Mouse (Mus musculus) lung, embryonic 16.5 days (tissue): Measurements from ENCODE around the gene Mast4. TPM values are rescaled to one million over a fixed set of nuclear protein-coding genes. Genes with fewer than 3 reads are reported as not detected.

Experiments
- ATAC-seq: fragments of 200-750 bp; cut with Nextera tagmentation; 2 replicates; pipeline ENCODE4 v1.8.0; 2017; ENCODE audit warnings: low read depth, mild to moderate bottlenecking, moderate library complexity
- H3K27ac ChIP-seq: fragments of 300-500 bp; sonication (generic); 2 replicates; pipeline ENCODE4 v1.5.1; 2014; ENCODE audit warnings: mild to moderate bottlenecking, control low read depth, low read length
- H3K27me3 ChIP-seq: fragments of 300-500 bp; sonication (generic); 2 replicates; pipeline ENCODE4 v1.6.1; 2014; ENCODE audit warnings: low read depth, low read length, mixed read lengths; ENCODE audit not compliant: control insufficient read depth, insufficient read depth
- H3K36me3 ChIP-seq: fragments of 300-500 bp; sonication (generic); 2 replicates; pipeline ENCODE4 v1.6.1; 2014; ENCODE audit warnings: low read length; ENCODE audit not compliant: control insufficient read depth, insufficient read depth
- H3K4me1 ChIP-seq: fragments of 300-500 bp; sonication (generic); replicated peaks from 2 replicates; pipeline ENCODE4 v1.6.1; 2014; ENCODE audit warnings: low read length, mixed read lengths; ENCODE audit not compliant: control insufficient read depth, insufficient read depth
- H3K4me2 ChIP-seq: fragments of 300-500 bp; sonication (generic); 2 replicates; pipeline ENCODE4 v1.6.1; 2014; ENCODE audit warnings: low read depth, low read length, control low read depth
- H3K4me3 ChIP-seq: fragments of 300-500 bp; sonication (generic); 2 replicates; pipeline ENCODE4 v1.5.1; 2014; ENCODE audit warnings: mild to moderate bottlenecking, low read length, control low read depth
- H3K9ac ChIP-seq: fragments of 300-500 bp; sonication (generic); 2 replicates; pipeline ENCODE4 v1.6.1; 2014; ENCODE audit warnings: low read length, control low read depth
- H3K9me3 ChIP-seq: fragments of 300-500 bp; sonication (generic); 2 replicates; pipeline ENCODE4 v1.6.1; 2016; ENCODE audit warnings: low read length; ENCODE audit not compliant: control insufficient read depth
- WGBS: fragments of 180-500 bp; shearing (Covaris S2); extraction: QIAGEN DNeasy Blood & Tissue Kit; methylation state at CpG from one replicate; pipeline ENCODE4 v1.1.7; 2014; 5-methylcytosine and 5-hydroxymethylcytosine counted together
- polyA plus RNA-seq: library from polyadenylated mRNA; unstranded; fragments of >200 nt; fragmentation: Nextera tagmentation; extraction: Ambion mirVana; gene quantifications from 2 replicates; pipeline ENCODE4 v1.2.1, GENCODE M21; 2015

The Mast4 gene
- polyA plus RNA-seq, 1 experiment from 2014 or later = 30.2 TPM

DNA sequence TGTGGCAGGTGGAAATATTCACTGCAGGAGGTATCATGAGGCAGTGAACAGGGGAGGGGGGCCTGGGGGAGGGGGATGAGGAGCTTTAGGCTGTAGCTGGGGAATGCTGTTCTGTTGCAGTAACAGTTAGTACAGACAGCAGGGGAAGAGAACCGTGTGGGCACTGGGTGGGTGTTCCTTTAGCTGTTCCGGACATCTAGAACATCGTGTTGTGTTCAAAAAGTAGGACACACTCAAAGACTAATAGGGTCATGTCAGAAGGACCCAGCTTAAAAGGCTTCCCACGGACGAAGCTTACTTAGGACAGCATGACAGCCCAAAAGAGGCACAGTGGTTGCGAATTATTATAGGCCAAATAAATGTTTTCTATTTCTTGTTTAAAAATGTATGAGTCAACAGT is 393.8 kb downstream of the Mast4 start:
- Histone ChIP-seq H3K4me2 (no peak overlapping the region), H3K4me1 (no peaks in the 10 kb centered on the region), H3K36me3 (no peaks in the 10 kb centered on the region), H3K27ac (no peak overlapping the region), H3K27me3 (no peaks in the 10 kb centered on the region), H3K4me3 (no peak overlapping the region), H3K9me3 (no peaks in the 10 kb centered on the region), H3K9ac (no peak overlapping the region)
- 82% methylated on average over 6 of the region's 6 CpGs for WGBS
- ATAC-seq = no peak

DNA sequence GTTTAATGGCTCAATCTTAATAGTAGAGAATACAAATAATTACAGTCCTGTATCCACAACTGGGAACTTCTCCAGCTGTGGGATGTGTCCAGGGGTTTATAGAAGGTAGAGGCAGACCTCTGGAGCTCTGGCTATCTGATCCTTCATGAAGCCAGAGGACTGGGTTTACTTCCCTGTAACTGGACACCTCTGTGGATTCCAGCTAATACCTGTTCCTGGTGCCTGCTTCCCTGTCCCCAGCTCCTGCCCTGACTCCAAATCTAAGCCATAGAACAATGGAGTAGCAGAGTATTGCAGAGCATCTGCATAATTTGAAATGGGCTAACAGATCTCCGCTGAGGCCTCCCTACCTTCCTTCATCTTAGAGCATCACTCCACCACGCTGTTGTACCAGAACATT is 398.1 kb downstream of the Mast4 start:
- Histone ChIP-seq H3K9me3 (no peaks in the 10 kb centered on the region), H3K27ac (no peak overlapping the region), H3K4me2 (no peak overlapping the region), H3K4me1 (no peaks in the 10 kb centered on the region), H3K9ac (no peak overlapping the region), H3K36me3 (no peaks in the 10 kb centered on the region), H3K27me3 (no peaks in the 10 kb centered on the region), H3K4me3 (no peak overlapping the region)
- 96% methylated on average over 2 of the region's 2 CpGs for WGBS
- ATAC-seq = no peak

DNA sequence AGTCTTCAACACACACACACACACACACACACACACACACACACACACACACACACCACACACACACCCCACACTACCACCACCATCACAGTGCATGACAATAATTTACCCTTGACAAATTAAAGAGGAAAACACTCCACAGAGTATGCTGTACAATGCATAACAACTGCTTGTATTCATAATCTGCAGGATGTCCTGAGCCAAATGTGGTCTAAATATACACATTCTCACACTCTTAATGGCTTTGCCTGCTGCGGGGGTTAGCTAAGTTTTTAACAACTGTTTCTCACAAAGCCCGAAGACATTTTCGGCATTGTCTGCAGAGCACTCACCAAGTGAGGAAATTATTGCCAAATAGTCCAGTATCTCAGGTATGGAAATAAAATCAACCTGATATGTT is 398.5 kb downstream of the Mast4 start:
- Histone ChIP-seq H3K9me3 (no peaks in the 10 kb centered on the region), H3K4me1 (no peaks in the 10 kb centered on the region), H3K27ac (no peak overlapping the region), H3K4me2 (no peak overlapping the region), H3K27me3 (no peaks in the 10 kb centered on the region), H3K9ac (no peak overlapping the region), H3K36me3 (no peaks in the 10 kb centered on the region), H3K4me3 (no peak overlapping the region)
- ATAC-seq = no peak
- WGBS = 59% methylated on average over 3 of the region's 3 CpGs

DNA sequence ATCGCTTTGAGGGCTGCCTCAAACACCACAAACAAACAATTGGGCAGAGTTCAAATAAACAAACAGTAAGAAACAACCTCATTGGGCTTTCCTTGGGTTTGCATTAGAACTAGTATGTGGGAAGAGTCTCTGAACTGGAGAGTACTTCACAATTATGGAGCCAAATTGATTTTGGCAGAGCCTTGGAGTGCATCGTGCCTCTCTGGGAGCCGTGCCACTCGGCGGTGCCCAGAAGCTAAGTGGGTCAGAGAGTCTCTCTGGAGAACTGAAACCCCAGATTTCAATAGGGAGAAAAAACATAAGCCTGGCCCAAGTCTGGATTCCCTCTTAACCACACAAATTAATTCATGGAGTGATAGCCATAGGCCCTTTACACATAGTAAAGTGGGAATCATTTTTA is 400.6 kb downstream of the Mast4 start:
- Histone ChIP-seq H3K4me1 (no peaks in the 10 kb centered on the region), H3K27ac (no peak overlapping the region), H3K36me3 (no peaks in the 10 kb centered on the region), H3K9me3 (no peaks in the 10 kb centered on the region), H3K4me3 (no peak overlapping the region), H3K27me3 (no peaks in the 10 kb centered on the region), H3K9ac (no peak overlapping the region), H3K4me2 (no peak overlapping the region)
- ATAC-seq = no peak
- WGBS = 72% methylated on average over 5 of the region's 5 CpGs

DNA sequence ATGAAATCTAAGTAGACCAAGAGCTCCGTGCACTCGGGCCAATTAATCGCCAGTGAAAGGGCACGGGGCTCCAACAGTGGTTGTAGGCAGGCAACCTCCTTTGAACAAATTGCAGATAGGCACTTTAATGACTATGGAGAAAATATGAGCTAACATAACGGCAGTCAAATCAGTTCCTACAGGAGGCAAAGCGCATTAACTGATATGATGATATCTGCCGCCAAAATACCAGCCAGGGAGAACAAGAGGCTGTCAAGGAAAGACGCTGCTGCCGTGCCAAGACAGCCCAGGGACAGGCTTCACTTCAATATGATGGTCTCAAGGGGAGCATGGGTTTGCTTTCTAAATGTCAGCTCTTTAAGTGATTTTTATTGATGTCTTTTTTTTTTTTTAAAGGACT is 401.9 kb downstream of the Mast4 start:
- H3K36me3 ChIP-seq = no peaks in the 10 kb centered on the region
- WGBS = 69% methylated on average over 9 of the region's 9 CpGs
- H3K4me1 ChIP-seq = no peaks in the 10 kb centered on the region
- ATAC-seq = no peak
- no peaks in the 10 kb centered on the region for H3K9me3 ChIP-seq
- H3K9ac ChIP-seq = no peak overlapping the region
- no peaks in the 10 kb centered on the region for H3K27me3 ChIP-seq
- H3K27ac ChIP-seq = no peak overlapping the region
- H3K4me2 ChIP-seq = no peak overlapping the region
- no peak overlapping the region for H3K4me3 ChIP-seq

DNA sequence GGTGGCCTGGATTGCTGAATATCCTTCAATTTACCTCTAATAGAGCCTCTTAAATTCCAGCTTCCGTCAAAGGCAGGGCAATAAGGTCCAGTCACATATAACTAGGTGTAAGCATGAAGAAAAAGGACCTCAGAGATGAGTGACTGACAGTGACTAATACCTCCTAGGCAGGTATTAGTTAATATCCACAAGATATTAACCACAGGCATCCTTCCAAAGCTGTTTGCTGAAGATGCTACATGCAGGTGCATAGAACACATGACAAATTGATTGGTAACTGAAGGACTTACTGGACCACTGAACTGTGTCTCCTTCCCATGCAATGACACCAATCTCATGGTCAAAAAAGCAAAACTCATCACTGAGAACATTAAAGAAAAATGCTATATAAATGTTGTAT is 402.3 kb downstream of the Mast4 start:
- no peaks in the 10 kb centered on the region for H3K36me3 ChIP-seq
- no peaks in the 10 kb centered on the region for H3K4me1 ChIP-seq
- no peak overlapping the region for H3K4me3 ChIP-seq
- no peak overlapping the region for H3K9ac ChIP-seq
- 91% methylated on average over 1 of the region's 1 CpGs for WGBS
- H3K9me3 ChIP-seq = no peaks in the 10 kb centered on the region
- ATAC-seq = no peak
- no peak overlapping the region for H3K4me2 ChIP-seq
- H3K27me3 ChIP-seq = no peaks in the 10 kb centered on the region
- H3K27ac ChIP-seq = no peak overlapping the region

DNA sequence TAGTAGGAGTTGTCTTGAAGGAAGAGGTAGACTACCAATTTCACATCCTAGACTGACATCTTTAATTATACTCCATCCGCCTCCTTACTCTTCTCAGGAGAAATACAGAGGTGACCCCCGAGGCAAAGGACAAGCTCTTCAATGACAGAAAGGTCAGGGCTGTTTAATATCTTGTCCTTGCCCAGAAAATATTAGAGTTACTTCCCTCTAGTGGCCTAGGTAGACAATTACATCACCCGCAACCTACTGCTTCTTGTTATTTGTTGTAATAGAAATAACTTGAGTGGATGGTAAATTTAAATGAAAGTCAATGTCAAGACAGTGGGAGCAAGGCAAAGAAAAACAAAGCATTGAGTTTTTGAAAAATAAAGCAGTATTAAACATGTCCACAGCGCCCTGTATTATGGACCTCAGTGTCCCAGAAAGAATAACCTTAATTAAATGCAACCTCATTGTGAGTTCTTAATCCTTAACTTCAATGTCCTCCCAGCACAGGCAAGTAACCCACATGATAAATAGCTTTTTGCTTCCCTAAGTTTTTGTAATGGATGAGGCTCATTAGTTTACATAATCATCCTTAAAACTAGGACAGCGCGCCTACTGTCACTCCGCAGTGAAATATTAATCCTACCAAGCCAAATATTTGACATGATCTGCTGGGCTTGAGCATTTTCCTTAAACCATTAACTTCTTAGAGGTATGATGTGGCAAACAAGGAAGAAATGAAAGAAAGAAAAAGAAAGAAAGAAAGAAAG is 408.3 kb downstream of the Mast4 start:
- H3K4me3 ChIP-seq = no peak overlapping the region
- WGBS = 84% methylated on average over 7 of the region's 7 CpGs

DNA sequence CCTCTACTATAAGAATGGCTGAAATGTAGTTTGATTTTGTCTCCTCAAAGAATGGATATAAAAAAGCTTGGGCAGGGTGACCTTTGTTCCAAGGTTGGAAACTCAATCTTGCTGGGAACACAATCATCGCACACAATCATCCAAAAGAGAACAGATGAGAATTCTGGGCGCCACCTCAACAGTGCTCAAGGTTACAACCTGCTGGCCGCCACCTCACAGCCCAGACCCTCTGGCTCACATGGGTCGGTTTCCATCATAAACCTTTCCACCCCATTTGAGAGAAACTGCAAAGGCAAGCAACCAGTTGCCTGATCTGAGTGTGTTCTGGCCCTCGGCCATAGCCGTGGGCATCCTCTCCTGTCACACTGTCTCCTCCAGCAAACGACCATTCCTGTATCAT is 414.6 kb downstream of the Mast4 start:
- no peak overlapping the region for H3K27ac ChIP-seq

More for the DNA sequence above, 408.3 kb downstream of the Mast4 start:
- ATAC-seq = no peak
- Histone ChIP-seq H3K27me3 (no peaks in the 10 kb centered on the region), H3K4me1 (no peaks in the 10 kb centered on the region), H3K36me3 (no peaks in the 10 kb centered on the region), H3K27ac (no peak overlapping the region), H3K4me2 (no peak overlapping the region), H3K9ac (no peak overlapping the region), H3K9me3 (no peaks in the 10 kb centered on the region)

DNA sequence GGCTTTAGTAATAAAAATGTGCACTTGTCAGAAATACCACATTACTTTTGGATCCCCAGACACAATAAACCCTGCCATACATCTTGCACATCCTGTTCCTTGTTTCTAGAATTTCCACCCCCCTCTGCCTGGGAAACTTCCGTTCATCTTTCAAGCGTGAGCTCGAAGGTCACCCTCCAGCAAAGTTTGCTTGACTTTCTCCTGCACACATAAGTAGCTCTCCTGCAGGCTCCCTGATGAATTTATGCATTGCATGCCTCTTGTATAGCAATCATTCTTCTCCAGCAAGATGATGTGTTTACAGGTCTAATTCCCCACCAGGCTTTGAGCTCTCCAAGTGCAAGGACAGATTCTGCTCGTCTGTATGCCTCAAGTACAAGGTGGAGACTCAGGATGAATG is 415.7 kb downstream of the Mast4 start:
- Histone ChIP-seq H3K9ac (no peak overlapping the region), H3K4me2 (no peak overlapping the region), H3K9me3 (no peaks in the 10 kb centered on the region), H3K36me3 (no peaks in the 10 kb centered on the region), H3K27me3 (no peaks in the 10 kb centered on the region), H3K27ac (no peak overlapping the region), H3K4me3 (no peak overlapping the region), H3K4me1 (0 out of 2 replicates have a peak, but pooled peaks cover 2% of the 10 kb centered on the region)
- 10% methylated on average over 4 of the region's 4 CpGs for WGBS
- no peak for ATAC-seq

More for the DNA sequence above, 414.6 kb downstream of the Mast4 start:
- no peaks in the 10 kb centered on the region for H3K9me3 ChIP-seq
- no peak for ATAC-seq
- H3K9ac ChIP-seq = no peak overlapping the region
- no peak overlapping the region for H3K4me3 ChIP-seq
- H3K36me3 ChIP-seq = no peaks in the 10 kb centered on the region
- no peaks in the 10 kb centered on the region for H3K27me3 ChIP-seq
- 89% methylated on average over 7 of the region's 7 CpGs for WGBS
- no peak overlapping the region for H3K4me2 ChIP-seq
- 0 out of 2 replicates have a peak, but pooled peaks cover 2% of the 10 kb centered on the region for H3K4me1 ChIP-seq
